Mouse (Mus musculus) 3T3-L1 (cell line): Measurements from ENCODE around the gene Med13l.

ENCODE experiments used
- DNase-seq: peaks from one replicate; pipeline ENCODE4 v3.0.0-alpha.2; 2015; ENCODE audit warnings: low read depth, low spot score

Gene Med13l

DNA sequence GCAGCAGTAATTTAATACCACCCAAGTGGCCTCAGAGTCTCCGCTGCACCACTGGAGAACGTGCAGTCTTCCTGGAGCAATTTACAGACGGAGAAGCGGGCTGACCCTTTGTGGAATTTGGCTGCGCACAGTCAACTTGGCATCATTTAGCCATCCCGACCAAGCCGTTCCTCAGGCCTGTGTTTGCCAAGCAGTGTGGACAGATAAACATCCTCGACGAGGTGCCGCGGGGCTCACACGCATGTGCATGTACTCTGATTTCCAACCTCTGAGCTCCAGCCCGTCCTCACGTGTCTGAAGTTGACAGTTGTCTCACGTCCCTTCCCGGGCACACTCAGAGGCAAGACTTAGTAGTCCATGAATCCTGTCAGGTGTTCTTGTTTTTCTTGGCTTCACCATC lies 166.9 kb downstream of the Med13l start:
- DNase-seq: no peak

- DNase-seq: no peak
Observed at GRCm38 (mm10) chr5:118732221-118732620, 171.7 kb downstream of the Med13l start.

DNA sequence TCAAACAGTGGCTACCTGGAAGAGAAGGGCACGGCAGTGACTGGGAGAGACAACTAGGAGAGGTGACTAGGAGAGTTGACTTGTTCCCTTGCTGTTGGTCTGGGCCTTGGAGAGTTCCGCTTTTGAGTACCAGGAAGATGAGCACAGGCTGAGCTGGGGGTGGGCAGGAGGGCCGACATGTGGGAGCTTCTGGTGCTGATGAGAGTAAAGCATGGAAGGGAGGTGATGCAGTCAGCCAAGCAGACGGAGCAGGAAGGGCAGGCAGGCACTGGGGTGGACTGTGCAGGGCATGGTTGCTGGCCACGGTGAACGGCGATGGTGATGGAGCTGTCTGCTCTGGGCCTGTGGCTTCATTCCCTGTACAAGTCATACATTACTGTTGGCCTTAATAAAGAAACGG lies 172.2 kb downstream of the Med13l start:
- DNase-seq: no peak

GRCm38 (mm10) chr5:118733566-118733965 lies 173.1 kb downstream of the Med13l start:
- no peak for DNase-seq

DNA sequence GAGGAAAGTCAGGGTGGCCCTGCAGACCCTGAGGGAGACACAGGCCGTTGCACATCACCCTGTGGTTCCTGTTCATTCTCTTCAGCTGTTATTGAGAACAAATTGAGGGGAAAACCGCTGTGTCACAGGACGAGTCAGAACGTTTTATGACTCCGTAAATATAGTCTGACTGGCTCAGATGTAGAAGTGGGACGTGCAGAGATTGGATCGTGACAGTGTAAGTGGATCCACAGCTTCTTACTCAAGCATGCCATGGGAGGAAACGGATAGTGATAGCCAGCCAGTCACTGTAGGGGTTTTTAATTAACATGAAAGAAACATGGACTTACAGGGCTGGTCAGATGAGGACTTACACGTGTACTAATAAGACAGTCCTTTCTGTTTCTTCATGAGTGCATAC lies 174.0 kb downstream of the Med13l start:
- peak; percentile 32 for DNase-seq

DNA sequence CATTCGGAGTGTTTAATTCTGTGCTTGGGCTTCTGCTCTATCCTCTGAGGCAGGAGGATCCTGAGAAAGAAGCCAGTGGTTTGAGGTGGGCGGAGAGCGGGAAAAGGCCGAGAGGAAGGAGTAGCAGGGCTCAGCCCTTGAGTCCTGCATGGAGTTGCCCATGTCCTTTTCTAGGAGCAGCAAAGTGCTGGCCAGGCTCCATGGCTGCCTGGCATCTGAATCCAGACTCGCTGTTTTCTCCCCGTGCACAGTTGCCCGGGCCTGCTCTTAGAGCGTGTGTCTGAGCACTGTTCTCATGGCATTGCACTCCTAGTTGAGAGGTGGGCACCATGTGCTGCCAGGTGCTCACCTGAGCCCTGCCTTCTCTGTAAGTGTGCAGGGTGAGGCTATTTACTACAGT lies 175.3 kb downstream of the Med13l start:
- DNase-seq: no peak

DNA sequence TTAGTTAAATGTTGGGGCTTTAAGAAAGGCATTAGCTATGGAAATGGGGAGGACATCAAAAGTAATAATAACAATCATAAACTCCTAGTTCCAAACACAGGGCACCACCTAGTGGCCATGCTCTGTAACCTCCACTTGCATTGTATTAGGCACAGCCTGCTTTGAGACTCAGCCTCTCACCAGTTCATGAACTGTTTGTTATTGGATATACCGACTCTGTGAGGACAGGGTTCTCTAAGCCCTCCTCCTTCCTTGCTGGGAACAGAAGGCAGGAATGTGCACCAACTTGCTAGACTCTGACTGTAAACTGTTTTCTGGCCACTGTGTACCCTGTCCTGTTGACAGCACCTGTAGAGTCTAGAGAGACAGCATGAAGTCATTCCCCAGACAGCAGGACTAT lies 177.1 kb downstream of the Med13l start:
- peak; percentile 85 for DNase-seq

- peak; percentile 71 for DNase-seq
Observed at GRCm38 (mm10) chr5:118743067-118743466, 182.6 kb downstream of the Med13l start.

- no peak for DNase-seq
Observed at GRCm38 (mm10) chr5:118747026-118747425, 186.5 kb downstream of the Med13l start.

GRCm38 (mm10) chr5:118751446-118752179 lies 191.1 kb downstream of the Med13l start:
- no peak for DNase-seq

GRCm38 (mm10) chr5:118752868-118753267 lies 192.4 kb downstream of the Med13l start:
- DNase-seq: no peak

GRCm38 (mm10) chr5:118753471-118754044 lies 193.1 kb downstream of the Med13l start:
- DNase-seq: peak; percentile 45

DNA sequence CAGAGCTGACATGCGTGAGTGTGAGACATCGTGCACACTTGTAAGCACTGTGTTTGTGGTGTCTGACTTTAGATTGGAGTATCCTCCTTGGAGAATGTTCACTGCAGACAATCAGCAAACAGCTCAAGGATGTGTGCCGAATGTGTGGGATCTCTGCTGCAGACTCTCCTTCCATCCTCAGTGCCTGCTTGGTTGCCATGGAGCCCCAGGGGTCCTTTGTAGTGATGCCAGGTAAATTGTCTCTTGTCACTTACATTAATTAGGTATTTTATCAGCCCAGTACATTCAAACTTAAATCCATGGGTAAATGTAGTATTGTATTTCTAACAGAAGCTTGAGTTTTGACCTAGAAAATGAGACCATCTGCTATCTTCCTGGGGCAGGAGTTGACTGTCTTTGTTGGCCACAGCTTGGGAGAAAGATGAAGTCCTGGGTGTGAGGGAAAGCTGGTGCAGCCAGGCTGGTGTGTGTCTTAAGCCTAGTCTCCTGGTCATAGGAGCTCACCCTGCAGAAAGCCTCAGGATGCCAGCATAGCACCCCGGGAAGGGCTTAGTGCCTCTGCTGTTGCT lies 193.8 kb downstream of the Med13l start:
- no peak for DNase-seq

DNA sequence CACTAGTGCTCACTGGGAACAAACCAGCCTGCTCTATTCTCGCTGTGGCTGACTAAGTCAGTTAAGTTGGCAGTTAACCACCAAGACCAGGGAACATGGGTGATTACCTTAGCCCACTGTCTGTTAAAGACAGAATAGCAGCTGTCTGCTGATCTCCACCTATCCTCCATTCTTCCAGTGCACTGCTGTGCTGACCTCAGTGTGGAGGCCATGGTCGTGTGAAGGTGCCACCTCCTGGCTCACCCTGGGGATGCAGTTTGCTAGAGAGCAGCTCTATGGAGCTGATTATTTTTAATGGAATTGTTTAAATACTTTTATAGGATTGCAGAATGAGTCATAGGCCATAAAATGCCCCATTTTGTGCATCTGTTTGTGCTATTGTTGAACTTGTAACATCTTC lies 195.6 kb downstream of the Med13l start:
- DNase-seq: peak; percentile 76

GRCm38 (mm10) chr5:118757396-118758301 lies 197.2 kb downstream of the Med13l start:
- DNase-seq: no peak

DNA sequence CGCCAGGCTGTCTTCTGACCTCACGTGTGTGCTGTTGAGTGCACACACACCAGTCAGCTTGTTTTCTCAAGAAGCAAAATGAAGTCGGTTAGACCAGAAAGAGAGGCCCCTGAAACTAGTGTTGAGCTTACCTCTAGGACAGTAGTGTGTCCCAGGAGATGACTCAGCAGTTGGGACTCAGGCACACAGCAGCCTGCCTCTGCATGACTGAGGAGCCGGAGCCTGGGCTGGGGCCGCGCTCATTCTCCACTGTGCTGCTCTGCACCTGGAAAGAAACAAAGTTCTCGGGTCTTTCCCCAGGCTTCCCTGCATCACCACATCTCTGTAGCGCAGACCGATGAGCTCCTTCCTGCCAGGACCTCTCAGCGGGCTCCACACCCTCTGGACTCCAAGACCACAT lies 200.5 kb downstream of the Med13l start:
- no peak for DNase-seq

- no peak for DNase-seq
Observed at GRCm38 (mm10) chr5:118762499-118763185, 202.2 kb downstream of the Med13l start.

DNA sequence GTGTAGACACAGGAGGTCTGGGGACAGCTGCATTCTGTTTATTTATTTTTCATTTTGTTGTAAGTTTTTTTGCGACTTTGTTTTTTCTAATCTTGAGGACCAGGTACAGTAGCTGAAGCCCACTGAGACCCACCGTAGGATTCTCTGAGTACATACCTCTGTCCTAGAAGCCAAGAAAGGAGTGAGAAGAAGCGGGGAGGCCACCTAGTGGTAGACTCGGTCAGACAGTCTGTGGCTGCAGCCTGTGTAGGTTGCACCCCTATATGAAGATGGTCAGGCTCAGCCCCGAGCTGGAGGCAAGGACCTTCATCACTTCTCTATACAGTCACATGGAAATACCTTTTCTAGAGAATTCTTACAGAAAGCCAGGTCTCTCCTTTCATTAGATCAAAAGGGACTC lies 202.9 kb downstream of the Med13l start:
- peak; percentile 61 for DNase-seq

DNA sequence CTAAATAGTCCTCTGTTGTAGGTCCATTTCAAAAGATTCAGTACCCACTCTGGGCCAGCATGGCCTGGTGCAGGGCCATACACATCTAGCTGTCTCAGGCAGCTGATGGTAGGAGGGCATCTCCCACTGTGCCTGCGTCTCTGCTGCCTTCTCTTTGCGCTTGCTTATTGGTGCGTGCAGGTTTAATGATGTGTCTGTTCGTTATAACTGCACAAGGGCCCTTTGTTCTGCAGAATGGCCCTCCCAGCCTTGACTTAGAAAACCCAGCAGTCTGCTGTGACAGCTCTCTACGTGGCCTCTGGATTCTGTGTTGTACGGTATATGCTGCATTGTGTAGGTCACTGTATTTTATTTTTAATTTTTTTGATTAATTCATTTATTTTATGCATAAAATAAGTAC lies 208.7 kb downstream of the Med13l start:
- no peak for DNase-seq

- peak; percentile 77 for DNase-seq
Observed at GRCm38 (mm10) chr5:118773866-118774265, 213.4 kb downstream of the Med13l start.

DNA sequence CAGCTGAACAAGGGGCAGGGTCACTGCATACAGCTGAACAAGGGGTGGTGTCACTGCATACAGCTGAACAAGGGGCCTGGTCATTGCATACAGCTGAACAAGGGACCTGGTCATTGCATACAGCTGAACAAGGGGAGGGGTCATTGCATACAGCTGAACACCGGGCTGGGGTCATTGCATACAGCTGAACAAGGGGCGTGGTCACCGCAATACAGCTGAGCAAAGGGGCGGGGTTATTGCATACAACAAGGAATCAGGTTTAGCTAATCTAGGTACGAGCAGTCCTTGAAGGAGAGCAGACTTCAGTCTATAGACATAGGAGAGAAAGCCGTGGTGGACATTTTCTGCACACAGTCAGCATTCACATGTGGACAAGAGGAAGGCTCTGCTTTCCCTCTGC lies 215.9 kb downstream of the Med13l start:
- DNase-seq: no peak

DNA sequence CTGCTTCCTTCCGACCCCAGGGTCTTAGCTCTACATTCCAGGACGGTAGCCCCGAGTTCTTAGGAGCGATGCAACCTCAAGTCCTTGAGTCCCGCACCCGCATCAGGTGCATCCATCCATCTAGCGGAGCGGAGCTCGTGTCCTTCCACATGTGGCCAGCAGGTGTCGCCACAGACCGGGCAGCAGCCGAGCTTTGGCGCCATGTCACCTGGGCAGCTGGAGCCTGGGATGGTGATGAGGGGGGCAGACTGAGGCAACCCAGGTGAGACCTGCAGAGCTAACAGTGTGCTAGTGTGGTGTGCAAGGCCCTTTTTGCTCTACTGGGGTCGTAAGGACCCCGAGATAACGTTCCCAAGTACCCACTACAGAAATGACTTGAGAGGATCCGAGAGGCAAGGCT lies 221.1 kb downstream of the Med13l start:
- DNase-seq: peak; percentile 63
